Mouse (Mus musculus) liver, embryonic 14.5 days (tissue): Measurements from ENCODE around the gene Ptpa.

Experiments
- CTCF ChIP-seq: IDR thresholded peaks from 2 replicates; pipeline ENCODE4 v1.5.1; 2016; ENCODE audit warnings: antibody characterized with exemption, low read depth, control low read depth
- EP300 ChIP-seq: IDR thresholded peaks from 2 replicates; pipeline ENCODE4 v1.6.1; 2016; ENCODE audit warnings: antibody characterized with exemption, low read depth

DNA sequence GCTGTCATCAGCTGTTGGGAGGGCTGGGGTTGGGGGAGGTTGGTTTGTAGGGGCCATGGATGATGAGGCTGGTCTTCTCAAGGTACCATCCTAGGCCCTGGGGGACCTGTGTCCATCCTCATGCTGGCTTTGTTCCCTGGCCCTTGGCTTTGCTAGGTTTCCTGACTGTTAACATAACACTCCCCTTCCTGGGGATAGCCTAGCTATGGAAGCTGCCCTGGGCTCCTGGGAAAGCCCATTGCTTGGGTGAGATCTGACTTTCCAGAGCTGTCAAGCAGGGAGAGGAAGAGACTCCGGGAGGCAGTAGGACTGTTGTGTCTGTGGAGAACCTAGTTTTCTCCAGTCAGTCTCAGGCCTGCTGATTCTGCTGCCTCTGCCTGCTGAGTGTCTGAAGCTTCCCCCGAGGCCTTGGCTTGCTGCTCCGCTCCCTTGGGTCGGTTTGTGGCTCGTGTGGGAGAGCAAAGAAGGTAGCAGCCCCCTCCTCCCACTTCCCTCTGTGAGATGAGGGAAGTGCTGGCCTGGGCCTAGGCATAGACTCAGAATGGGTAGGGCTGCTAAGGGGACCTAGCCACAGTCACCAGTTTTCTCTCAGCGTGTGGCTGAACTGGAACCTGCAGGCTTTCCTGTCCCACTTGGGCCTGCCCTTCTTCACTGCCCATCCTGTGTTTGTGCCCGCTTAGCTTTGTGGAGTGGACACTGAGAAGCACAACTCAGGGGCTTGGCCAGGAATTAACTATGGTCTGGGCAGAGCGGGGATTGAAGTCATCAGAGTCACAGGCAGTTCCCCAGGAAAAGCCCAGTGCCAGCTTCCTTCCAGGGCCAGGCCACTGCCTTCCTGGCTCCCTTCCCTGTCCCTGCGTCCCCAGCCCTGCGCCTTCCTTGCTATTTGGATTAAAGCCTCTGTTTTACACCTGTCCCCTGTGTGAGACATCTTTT lies 31.3 kb downstream of the Ptpa start:
- TF ChIP-seq CTCF (no peak), EP300 (no peak)
